23 mouse cellular contexts compared by ENCODE assay signal in the genomic region with DNA sequence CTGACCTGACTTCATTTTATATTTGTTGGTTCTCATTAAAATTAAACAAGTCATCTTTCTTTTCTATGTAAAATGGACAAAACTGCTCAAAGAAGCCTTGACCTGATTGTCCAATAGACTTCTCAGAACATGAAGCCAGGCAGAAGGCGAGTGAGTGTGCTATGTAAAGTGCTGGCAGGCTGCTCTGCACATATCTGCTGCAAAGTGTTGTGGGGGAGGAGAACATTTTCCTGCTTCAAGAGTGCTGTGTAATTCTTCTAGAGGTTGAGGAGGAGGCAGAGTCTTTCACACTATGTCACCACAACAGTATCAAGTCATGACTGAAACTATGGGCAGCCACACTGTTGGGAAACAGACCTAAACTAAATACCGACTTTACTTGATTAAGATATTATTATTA.
DNase-seq lines count a peak whose midpoint lies in the region; ATAC-seq lines count a peak whose summit lies in the region.
"Had no signal": no experiment of that assay in that cellular context is flagged by ENCODE, and none has a peak within 500 bp of the region (broad histone marks: within the 10 kb centered on the region; RNA-seq: fewer than 3 reads in every experiment).

No protein-coding gene starts in this region.

- DNase-seq in frontal cortex, postnatal 14 days (ENCODE audit: low spot score in 2 of 2) = no peak
- peak; percentile 78 for DNase-seq in right cerebral cortex, adult 18-20 months
- no peak for DNase-seq in right cerebral cortex, postnatal 4 days
- peak; percentile 35 to 60 for DNase-seq in right cerebral cortex, postnatal 10 days (ENCODE audit: low spot score in 2 of 2)
- no peak for DNase-seq in Muller cell, postnatal 12 days (ENCODE audit: inconsistent ontology term)
- DNase-seq in kidney, postnatal 4 days = no peak
- DNase-seq: adrenal gland, adult 8-10 months; cerebellum, adult 11 months; cerebellum, adult 9-10 months; embryo, embryonic 11 days; gastrocnemius, postnatal 10 days; heart, postnatal 14 days; kidney, adult 9 months; kidney, postnatal 10 days; liver; lung, embryonic 14.5 days; lung, postnatal 14 days; midbrain, embryonic 14.5 days; thymus, postnatal 14 days had no signal

- ATAC-seq in frontal cortex, adult (ENCODE audit: low TSS enrichment) = peak; percentile 98
- ATAC-seq: forebrain, embryonic 14.5 days; hindbrain, embryonic 16.5 days; intestine, postnatal 0 days had no signal

Comparison
In these comparisons a context has a peak if more than half of its experiments do, and no peak if none do; other contexts are left out.
1. DNase-seq: peak in right cerebral cortex, adult 18-20 months (single experiment) and right cerebral cortex, postnatal 10 days (2 of 2); none in frontal cortex, postnatal 14 days (0 of 2), right cerebral cortex, postnatal 4 days (single experiment), Muller cell, postnatal 12 days (single experiment) and kidney, postnatal 4 days (0 of 2).